Mouse (Mus musculus): ENCODE measurements around the gene Sike1.

Gene Sike1

GRCm38 (mm10) chr3:103020943-103021638 is 25.6 kb downstream of the Sike1 start:
- DNase-seq (ENCODE audit: extremely low spot score, low read depth, low spot score), result peak; percentile 57

- no peak for DNase-seq (ENCODE audit: extremely low spot score, low read depth, low spot score)
These were observed 30.7 kb downstream of the Sike1 start for GRCm38 (mm10) chr3:103026174-103026573.

- DNase-seq (ENCODE audit: extremely low spot score, low read depth, low spot score), result no peak
These were observed 44.8 kb downstream of the Sike1 start for GRCm38 (mm10) chr3:103040285-103040684.

- no peak for DNase-seq (ENCODE audit: extremely low spot score, low read depth, low spot score)
These were observed 45.4 kb downstream of the Sike1 start for GRCm38 (mm10) chr3:103040861-103041379.

GRCm38 (mm10) chr3:103056016-103056595 is 60.6 kb downstream of the Sike1 start:
- DNase-seq (ENCODE audit: extremely low spot score, low read depth, low spot score), result no peak

- no peak for DNase-seq (ENCODE audit: extremely low spot score, low read depth, low spot score)
These were observed 62.2 kb downstream of the Sike1 start for GRCm38 (mm10) chr3:103057752-103058151.
